Comparison of ENCODE assay signal across 8 mouse cellular contexts in genomic region chr14:60771057-60771456, GRCm38 (mm10). TPM values are rescaled to one million over a fixed set of nuclear protein-coding genes. Genes with fewer than 3 reads are reported as not detected.
DNase-seq lines count a peak whose midpoint lies in the region; ATAC-seq and TF ChIP-seq lines count a peak whose summit lies in the region.

No protein-coding gene starts in this region.

- H3K4me3 ChIP-seq in hindbrain, embryonic 16.5 days (ENCODE audit: low read length), result peak overlapping the region; percentile 35

- H3K4me2 ChIP-seq in hindbrain, embryonic 16.5 days (ENCODE audit: low read length), result peak overlapping the region; percentile 56

- DNase-seq in Patski (ENCODE audit: low read depth, low spot score), result no peak
- peak; percentile 91 to 94 for DNase-seq in cerebellum, postnatal 14 days
- DNase-seq in frontal cortex, postnatal 14 days (ENCODE audit: low spot score in 2 of 2), result peak; percentile 55 to 70
- peak; percentile 59 for DNase-seq in left cerebral cortex, adult 11 months (ENCODE audit: low spot score)
- DNase-seq in lung, postnatal 36 days, result peak; percentile 84
- peak; percentile 58 for DNase-seq in retina, postnatal 7 days (ENCODE audit: low read depth, low spot score)
- peak; percentile 70 for DNase-seq in urinary bladder, postnatal 25 days (ENCODE audit: low spot score)

- H3K27ac ChIP-seq in hindbrain, embryonic 16.5 days (ENCODE audit: low read depth, low read length), result no peak overlapping the region

- H3K9me3 ChIP-seq in hindbrain, embryonic 16.5 days (ENCODE audit: control insufficient read depth, low read length), result no peaks in the 10 kb centered on the region

- TF ChIP-seq CTCF in Patski (IDR thresholded peaks at IDR 0.05), result peak; percentile 96

- peak overlapping the region; percentile 49 for H3K9ac ChIP-seq in hindbrain, embryonic 16.5 days (ENCODE audit: low read depth, low read length)

- POLR2A ChIA-PET in Patski (lab: Charles Lee), result no interaction called here

- no peaks in the 10 kb centered on the region for H3K27me3 ChIP-seq in Patski
- no peaks in the 10 kb centered on the region for H3K27me3 ChIP-seq in hindbrain, embryonic 16.5 days (replicated peaks; ENCODE audit: control insufficient read depth, insufficient read depth, low read length)

- in situ Hi-C loops in Patski (cut with MboI; ENCODE audit: low pct_unique_long_range_greater_than_20kb), result loop anchor here (5.0 kb wide), 1 partner anchor 64 kb away; no protein-coding TSS in a partner anchor

- H3K4me1 ChIP-seq in hindbrain, embryonic 16.5 days (ENCODE audit: control insufficient read depth, insufficient read depth, low read depth, low read length), result no peaks in the 10 kb centered on the region

- peak; percentile 57 for ATAC-seq in Patski
- ATAC-seq in hindbrain, embryonic 16.5 days, result peak; percentile 79

- CTCF ChIA-PET in Patski (lab: Charles Lee), result interaction anchor here (0.6 to 4.0 kb wide), 27 partner anchors 8 to 258 kb away, joined by 3 to 46 read pairs (median 4); partner anchors contain the start of gene Mipep

- H3K36me3 ChIP-seq in hindbrain, embryonic 16.5 days (ENCODE audit: control insufficient read depth, insufficient read depth, low read length), result no peaks in the 10 kb centered on the region

- 3% methylated on average over 8 of the region's 8 CpGs for WGBS in hindbrain, embryonic 16.5 days

RNA-seq across cellular contexts. Expression of gene C1qtnf9, which starts 3.1 kb away (rescaled TPM):
- not detected for polyA plus RNA-seq in Patski (2021)
- polyA plus RNA-seq in hindbrain, embryonic 16.5 days (2015; fragmentation: Nextera tagmentation; extraction: Ambion mirVana), result 0.13 and 0.19 TPM in 2 replicates

RNA-seq across cellular contexts. Expression of gene Mipep, which starts 13.3 kb away (rescaled TPM):
- polyA plus RNA-seq in Patski (2021), result 20.9 TPM
- 20.0 and 20.8 TPM in 2 replicates for polyA plus RNA-seq in hindbrain, embryonic 16.5 days (2015; fragmentation: Nextera tagmentation; extraction: Ambion mirVana)
